Mouse (Mus musculus): ENCODE measurements at regions not wholly inside any gene's neighbourhood (a gene's known extent, or its start where the extent isn't known, plus 50 kb on each side); places are given as distances from the start of the nearest gene placed in this dataset.
A peak's percentile ranks its signal among the peaks of the same experiment; 100 is the strongest.

GRCm38 (mm10) chr12:96748868-96749615 lies 1057.0 kb downstream of the Flrt2 start:
- DNase-seq (ENCODE audit: low read depth, low spot score) = no peak

DNA sequence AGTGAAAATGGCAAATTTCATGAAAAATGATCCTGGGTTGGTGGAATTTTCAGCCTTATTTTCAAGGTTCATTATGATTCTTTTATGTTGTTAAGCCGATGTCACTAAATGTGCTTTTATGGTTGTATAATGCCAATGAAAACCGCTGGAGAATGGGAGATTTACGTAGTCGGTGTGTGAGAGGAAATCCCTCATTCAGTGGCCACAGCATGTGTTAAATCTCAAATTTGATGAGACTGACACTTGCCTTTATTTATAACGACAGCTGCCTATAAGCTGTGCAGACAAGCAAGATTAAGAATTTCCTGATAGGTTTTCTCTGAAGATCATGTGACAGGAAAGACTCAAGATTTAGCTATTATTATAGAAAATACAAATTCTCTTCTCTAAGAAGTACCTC lies 1062.7 kb downstream of the Flrt2 start:
- no peak for DNase-seq (ENCODE audit: low read depth, low spot score)

DNA sequence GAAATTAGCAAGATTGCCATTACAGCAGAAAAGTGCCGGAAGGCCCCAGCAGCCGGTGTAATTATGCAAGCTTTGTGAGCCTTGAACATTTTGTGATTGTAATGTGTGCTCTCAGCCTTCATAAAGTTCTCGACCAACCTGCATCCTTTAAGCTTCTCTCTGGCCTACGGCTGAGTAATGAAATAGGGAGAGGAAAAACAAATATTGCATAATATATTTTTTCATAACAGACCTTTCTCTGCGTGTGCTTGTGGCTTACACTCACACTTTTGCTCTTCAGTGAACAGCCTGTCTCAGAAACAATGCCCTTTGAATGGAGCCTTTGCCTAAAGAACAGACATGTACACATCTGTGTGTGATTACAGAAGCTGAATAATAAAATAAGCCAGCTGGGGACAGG lies 1071.1 kb downstream of the Flrt2 start:
- peak; percentile 28 for DNase-seq (ENCODE audit: low read depth, low spot score)

DNA sequence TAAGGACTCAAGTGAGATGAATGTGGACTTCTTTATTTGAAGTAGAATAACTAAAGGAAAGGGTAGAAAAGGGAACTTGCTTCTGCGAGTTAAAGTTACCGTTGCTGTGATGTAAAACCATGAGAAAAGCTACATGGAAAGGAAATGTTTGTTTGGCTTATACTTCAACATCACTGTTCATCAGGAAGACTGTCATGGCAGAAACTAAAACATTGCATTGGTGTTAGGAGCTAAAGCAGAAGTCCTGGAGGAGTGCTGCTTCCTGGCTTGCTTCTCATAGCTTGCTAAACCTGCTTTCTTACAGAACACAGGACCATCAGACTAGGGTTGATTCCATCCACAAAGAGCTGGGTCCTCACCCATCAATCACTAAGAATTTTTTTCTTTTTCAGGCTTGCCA lies 1071.6 kb downstream of the Flrt2 start:
- no peak for DNase-seq (ENCODE audit: low read depth, low spot score)

DNA sequence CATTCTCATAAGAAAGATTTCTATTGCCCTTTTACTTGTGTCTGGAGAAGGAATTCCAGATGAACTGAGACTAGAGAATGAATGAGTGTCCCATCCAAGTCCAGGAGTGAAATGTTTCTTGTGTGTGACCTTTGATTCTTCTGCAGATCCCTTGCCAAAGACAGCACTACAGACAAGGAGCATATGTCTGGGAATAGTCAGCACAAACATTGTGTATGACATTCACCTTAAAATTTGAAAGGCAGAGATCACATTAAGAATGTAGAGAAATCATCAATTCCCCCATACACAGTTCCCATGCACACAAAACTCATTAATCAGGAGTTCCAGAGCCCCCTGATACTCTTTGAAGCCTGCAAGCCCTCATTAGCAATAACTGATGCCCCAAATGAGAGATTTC lies 1072.2 kb downstream of the Flrt2 start:
- no peak for DNase-seq (ENCODE audit: low read depth, low spot score)

DNA sequence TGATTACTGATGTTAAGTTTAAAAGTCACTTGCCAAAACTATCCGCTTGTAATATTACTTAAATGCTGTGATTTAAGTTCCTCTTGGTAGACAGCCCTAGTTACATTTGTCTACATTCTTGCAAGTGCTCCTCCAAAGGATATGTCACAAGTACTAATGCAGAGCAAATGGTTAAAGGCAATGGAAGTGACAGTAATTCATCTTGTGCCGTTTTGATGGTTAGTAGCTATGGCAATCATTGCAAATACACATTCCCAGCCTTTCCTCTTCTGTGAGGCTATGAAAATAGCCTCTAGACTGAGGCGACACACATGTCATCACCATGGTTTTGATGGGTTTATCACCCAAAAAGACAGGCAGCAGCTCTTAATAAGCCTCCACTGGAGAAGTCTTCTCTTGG lies 1079.2 kb downstream of the Flrt2 start:
- DNase-seq (ENCODE audit: low read depth, low spot score) = no peak

DNA sequence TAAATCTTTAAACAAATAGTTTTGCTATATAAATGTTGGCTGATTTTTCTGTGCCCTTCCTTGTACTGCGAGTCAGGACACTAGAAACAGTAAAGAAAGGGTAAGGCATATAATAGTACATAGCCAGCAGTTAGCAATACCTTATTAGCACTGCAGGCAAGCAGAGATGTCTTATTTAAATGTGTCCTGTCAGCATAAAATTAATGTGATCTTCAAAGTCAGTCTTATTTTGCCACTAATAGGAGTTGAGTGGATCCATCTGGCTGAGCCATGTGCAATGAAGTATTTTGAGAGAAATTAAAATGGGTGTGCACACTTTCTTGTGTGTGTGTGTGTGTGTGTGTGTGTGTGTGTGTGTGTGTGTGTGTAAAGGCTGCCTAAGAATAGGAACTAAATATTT lies 1129.3 kb downstream of the Flrt2 start:
- DNase-seq (ENCODE audit: low read depth, low spot score) = no peak

DNA sequence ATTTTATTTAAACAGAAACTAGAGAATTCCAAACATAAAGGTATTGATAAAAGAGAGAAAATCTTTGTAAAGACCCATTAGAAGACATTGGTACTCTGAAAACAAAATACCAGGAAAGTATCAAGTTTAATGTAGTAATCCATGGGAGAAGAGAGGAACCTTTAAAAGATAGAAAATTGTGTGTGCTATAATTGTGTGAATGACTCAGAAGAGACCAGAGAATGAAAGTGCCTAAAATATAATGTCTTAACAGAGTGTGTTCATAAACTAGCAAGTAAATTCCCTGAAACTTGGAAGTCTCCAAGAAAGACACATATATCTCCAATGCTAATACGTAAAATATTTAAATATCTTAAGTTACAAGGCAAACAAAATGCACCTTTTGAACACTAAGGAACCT lies 1136.4 kb downstream of the Flrt2 start:
- no peak for DNase-seq (ENCODE audit: low read depth, low spot score)
